Mouse (Mus musculus): ENCODE measurements around the gene Usp49.

DNA sequence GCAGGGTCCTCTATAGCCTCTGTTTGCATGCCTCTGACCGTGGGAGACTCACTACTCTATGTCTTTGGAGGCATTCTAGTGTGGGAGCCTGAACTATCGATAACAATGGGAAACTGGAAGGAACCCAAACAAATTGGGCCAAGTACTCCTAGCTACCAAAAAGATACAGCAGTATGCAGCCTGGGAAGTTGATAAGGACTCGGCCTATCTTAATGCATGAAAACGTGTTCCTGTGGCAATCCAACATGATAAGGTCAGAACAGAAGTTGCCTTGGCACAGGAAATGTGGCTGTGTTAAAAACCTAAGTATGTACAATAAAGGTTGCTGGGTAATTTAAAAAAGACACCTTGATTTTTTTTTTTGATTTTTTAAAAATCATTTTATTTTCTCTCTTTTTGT is 90.7 kb downstream of the Usp49 start:
- TF ChIP-seq CTCF (IDR thresholded peaks at IDR 0.05; ENCODE audit: low read depth) (no peak), EP300 (IDR thresholded peaks at IDR 0.05; ENCODE audit: low read depth) (no peak)
